Mouse (Mus musculus) heart, embryonic 14.5 days (tissue): ENCODE measurements around the gene Olfr1195. TPM values are rescaled to one million over a fixed set of nuclear protein-coding genes. Genes with fewer than 3 reads are reported as not detected.
"Not testable (repeated sequence)": the region's sequence is repeated elsewhere in the genome, so short reads cannot be mapped to it uniquely, and the experiment has no call there.

Source experiments
- ATAC-seq: fragments of 200-750 bp; cut with Nextera tagmentation; 2 replicates; pipeline ENCODE4 v1.8.0; 2017; ENCODE audit warnings: low read depth, moderate TSS enrichment; ENCODE audit not compliant: insufficient number of reproducible peaks, insufficient read depth, low FRiP score
- H3K27ac ChIP-seq, 2 experiments: fragments of 200-500 bp in 1 of 2; fragments of 300-500 bp in 1 of 2; sonication (generic) in 1 of 2; replicated peaks in 1 of 2; 2 replicates each; pipeline ENCODE4 v1.5.1; 2012 to 2014; ENCODE audit warnings: low read depth in 2 of 2, low read length in 2 of 2, control low read depth in 1 of 2, mild to moderate bottlenecking in 1 of 2, mixed read lengths in 1 of 2; ENCODE audit not compliant: control insufficient read depth in 1 of 2, insufficient read depth in 1 of 2
- H3K27me3 ChIP-seq: fragments of 300-500 bp; sonication (generic); 2 replicates; pipeline ENCODE4 v1.6.1; 2014; ENCODE audit warnings: mild to moderate bottlenecking, low read length, control low read depth; ENCODE audit not compliant: control insufficient read depth, insufficient read depth
- H3K36me3 ChIP-seq: fragments of 300-500 bp; sonication (generic); 2 replicates; pipeline ENCODE4 v1.6.1; 2014; ENCODE audit warnings: mild to moderate bottlenecking, control low read depth, low read length, mixed read lengths; ENCODE audit not compliant: control insufficient read depth, insufficient read depth
- H3K4me1 ChIP-seq, 2 experiments: fragments of 200-500 bp in 1 of 2; fragments of 300-500 bp in 1 of 2; sonication (generic) in 1 of 2; 2 replicates each; pipeline ENCODE4 v1.6.1; 2012 to 2014; ENCODE audit warnings: low read length in 2 of 2, control low read depth in 1 of 2, mixed read lengths in 1 of 2; ENCODE audit not compliant: control insufficient read depth in 2 of 2, insufficient read depth in 2 of 2
- H3K4me2 ChIP-seq: fragments of 300-500 bp; sonication (generic); 2 replicates; pipeline ENCODE4 v1.6.1; 2014; ENCODE audit warnings: mild to moderate bottlenecking, low read length
- H3K4me3 ChIP-seq, 2 experiments: fragments of 200-500 bp in 1 of 2; fragments of 300-500 bp in 1 of 2; sonication (generic) in 1 of 2; 2 replicates each; pipeline ENCODE4 v1.5.1; 2012 to 2014; ENCODE audit warnings: low read length in 2 of 2, mild to moderate bottlenecking in 2 of 2, control low read depth in 1 of 2, low read depth in 1 of 2, moderate library complexity in 1 of 2; ENCODE audit not compliant: control insufficient read depth in 1 of 2, insufficient read depth in 1 of 2
- H3K9ac ChIP-seq: fragments of 300-500 bp; sonication (generic); 2 replicates; pipeline ENCODE4 v1.6.1; 2014; ENCODE audit warnings: mild to moderate bottlenecking, low read length
- H3K9me3 ChIP-seq: fragments of 300-500 bp; sonication (generic); 2 replicates; pipeline ENCODE4 v1.6.1; 2016; ENCODE audit warnings: low read length, control low read depth; ENCODE audit not compliant: control insufficient read depth
- WGBS: fragments of 180-500 bp; shearing (Covaris S2); extraction: QIAGEN DNeasy Blood & Tissue Kit; methylation state at CpG from one replicate; pipeline ENCODE4 v1.1.7; 2014; 5-methylcytosine and 5-hydroxymethylcytosine counted together
- polyA plus RNA-seq: library from polyadenylated mRNA; unstranded; fragments of >200 nt; fragmentation: Nextera tagmentation; extraction: Ambion mirVana; gene quantifications from 2 replicates; pipeline ENCODE4 v1.2.1, GENCODE M21; 2014

Olfr1195 gene
- polyA plus RNA-seq: not detected in 2 replicates

GRCm38 (mm10) chr2:88689087-88689486, at the start of gene Olfr1195:
Gene Olfr1195 (minus strand): TSS chr2:88689187.
- Histone ChIP-seq H3K4me2 (no peak within 1 kb of the TSS), H3K4me3 (no peak within 1 kb of the TSS), H3K9me3 (no peaks in the 10 kb centered on the region), H3K27ac (no peak within 1 kb of the TSS), H3K27me3 (no peaks in the 10 kb centered on the region), H3K4me1 (no peaks in the 10 kb centered on the region), H3K36me3 (no peaks in the 10 kb centered on the region), H3K9ac (no peak within 1 kb of the TSS)
- no peak for ATAC-seq

- no peaks in the 10 kb centered on the region for H3K4me1 ChIP-seq
- no peak within 1 kb of the TSS for H3K4me2 ChIP-seq
- H3K9me3 ChIP-seq: no peaks in the 10 kb centered on the region
- WGBS: 75% methylated on average over 1 of the region's 1 CpGs
- no peak within 1 kb of the TSS for H3K9ac ChIP-seq
- H3K36me3 ChIP-seq: no peaks in the 10 kb centered on the region
- no peak for ATAC-seq
- H3K27ac ChIP-seq: no peak within 1 kb of the TSS
- no peak within 1 kb of the TSS for H3K4me3 ChIP-seq
- H3K27me3 ChIP-seq: no peaks in the 10 kb centered on the region
Measured at GRCm38 (mm10) chr2:88732266-88732665, 43.3 kb upstream of the Olfr1195 start, which contains the start of gene Olfr1197. Gene Olfr1197 (minus strand): TSS chr2:88732366.

DNA sequence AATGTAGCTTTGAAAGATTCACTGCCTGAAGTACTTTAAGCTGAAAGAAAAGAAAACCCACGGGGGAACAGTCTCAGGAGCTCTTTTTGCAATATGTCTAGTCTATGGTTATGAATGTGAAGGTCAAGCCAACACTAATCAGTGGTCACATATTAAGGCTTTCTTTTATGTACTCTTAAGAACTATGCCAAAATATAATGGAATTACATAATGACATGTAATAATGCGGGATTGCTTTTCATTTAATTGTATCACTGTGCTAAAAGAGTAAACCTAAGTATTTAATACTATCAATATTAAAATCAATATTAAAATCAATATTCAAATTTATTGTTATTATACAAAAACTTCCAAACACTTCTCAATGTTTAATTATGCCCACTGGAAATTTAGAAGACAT, 15.5 kb upstream of the Olfr1195 start, which contains the start of gene Olfr1196:
Gene Olfr1196, minus strand, starts transcription at position 101 of the 400 bp plus-strand sequence.
- Histone ChIP-seq H3K27me3 (no peaks in the 10 kb centered on the region), H3K4me2 (no peak within 1 kb of the TSS), H3K9ac (no peak within 1 kb of the TSS), H3K27ac (no peak within 1 kb of the TSS), H3K9me3 (no peaks in the 10 kb centered on the region), H3K4me3 (no peak within 1 kb of the TSS), H3K36me3 (no peaks in the 10 kb centered on the region), H3K4me1 (no peaks in the 10 kb centered on the region)
- 75% methylated on average over 2 of the region's 2 CpGs for WGBS
- no peak for ATAC-seq

- not testable (repeated sequence) for H3K9me3 ChIP-seq, H3K36me3 ChIP-seq, H3K4me1 ChIP-seq, H3K4me2 ChIP-seq, H3K27me3 ChIP-seq, H3K9ac ChIP-seq, ATAC-seq, H3K27ac ChIP-seq, H3K4me3 ChIP-seq
Measured at GRCm38 (mm10) chr2:88675328-88675727, 13.7 kb downstream of the Olfr1195 start, which contains the start of gene Olfr1193. Gene Olfr1193 (plus strand): TSS chr2:88675628.

DNA sequence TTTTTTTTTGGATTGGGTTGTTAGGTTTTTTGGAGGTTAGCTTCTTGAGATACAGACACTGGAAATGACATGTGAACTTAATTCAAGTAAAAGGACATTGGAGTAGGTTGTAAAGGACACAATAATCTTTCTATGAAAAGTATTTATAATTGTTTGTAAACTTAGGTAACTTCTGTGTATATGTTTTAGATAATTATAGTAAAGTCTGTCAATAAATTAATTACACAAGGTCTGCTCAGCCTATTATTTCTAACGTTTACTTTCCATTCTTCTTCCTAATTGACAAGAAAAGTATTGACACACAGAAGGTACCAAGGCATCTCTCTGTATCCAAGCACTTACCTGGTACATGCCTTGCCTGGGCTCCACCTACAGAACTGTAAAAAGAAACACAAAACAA, 40.8 kb downstream of the Olfr1195 start, which contains the start of gene Olfr1192-ps1:
Gene Olfr1192-ps1, plus strand, starts transcription at position 301 of the 400 bp plus-strand sequence.
- Histone ChIP-seq H3K9me3 (no peaks in the 10 kb centered on the region), H3K4me3 (no peak within 1 kb of the TSS), H3K9ac (no peak within 1 kb of the TSS), H3K36me3 (no peaks in the 10 kb centered on the region), H3K27ac (no peak within 1 kb of the TSS), H3K27me3 (no peaks in the 10 kb centered on the region), H3K4me2 (no peak within 1 kb of the TSS), H3K4me1 (no peaks in the 10 kb centered on the region)
- 21% methylated on average over 1 of the region's 1 CpGs for WGBS
- ATAC-seq: no peak

- not testable (repeated sequence) for H3K27ac ChIP-seq, H3K4me1 ChIP-seq, H3K9ac ChIP-seq, ATAC-seq, H3K27me3 ChIP-seq, H3K9me3 ChIP-seq, H3K4me3 ChIP-seq, H3K36me3 ChIP-seq, H3K4me2 ChIP-seq
- 85% methylated on average over 1 of the region's 1 CpGs for WGBS
Measured at GRCm38 (mm10) chr2:88640242-88640641, 48.7 kb downstream of the Olfr1195 start, which contains the start of gene Olfr1191-ps1. Gene Olfr1191-ps1 (plus strand): TSS chr2:88640542.

Other genes with a start within 250 kb of the Olfr1195 start
- gene Gm13757, start 240.1 kb downstream of the Olfr1195 start, polyA plus RNA-seq: not detected in 2 replicates
- gene Olfr1183, start 234.3 kb downstream of the Olfr1195 start, polyA plus RNA-seq: not detected in 2 replicates
- not detected in 2 replicates for gene Olfr1184, start 205.6 kb downstream of the Olfr1195 start, polyA plus RNA-seq
- not detected in 2 replicates for gene Olfr1185-ps1, start 195.9 kb downstream of the Olfr1195 start, polyA plus RNA-seq
- gene Olfr1186, start 170.6 kb downstream of the Olfr1195 start, polyA plus RNA-seq: not detected in 2 replicates
- gene Olfr1188, start 132.3 kb downstream of the Olfr1195 start, polyA plus RNA-seq: not detected in 2 replicates
- gene Olfr1189, start 102.7 kb downstream of the Olfr1195 start, polyA plus RNA-seq: not detected in 2 replicates
- gene Olfr1191-ps1, start 48.6 kb downstream of the Olfr1195 start, polyA plus RNA-seq: not detected in 2 replicates
- not detected in 2 replicates for gene Olfr1192-ps1, start 40.7 kb downstream of the Olfr1195 start, polyA plus RNA-seq
- gene Olfr1193, start 13.6 kb downstream of the Olfr1195 start, polyA plus RNA-seq: not detected in 2 replicates
- gene Olfr1196, start 15.4 kb upstream of the Olfr1195 start, polyA plus RNA-seq: not detected in 2 replicates
- gene Olfr1197, start 43.2 kb upstream of the Olfr1195 start, polyA plus RNA-seq: not detected in 2 replicates
- gene Olfr1198, start 62.2 kb upstream of the Olfr1195 start, polyA plus RNA-seq: not detected in 2 replicates
- gene Olfr1199, start 71.3 kb upstream of the Olfr1195 start, polyA plus RNA-seq: not detected in 2 replicates
- gene Olfr1200, start 81.3 kb upstream of the Olfr1195 start, polyA plus RNA-seq: not detected in 2 replicates
- gene Olfr1201, start 103.8 kb upstream of the Olfr1195 start, polyA plus RNA-seq: not detected in 2 replicates
- gene Olfr1202, start 125.3 kb upstream of the Olfr1195 start, polyA plus RNA-seq: not detected in 2 replicates
- gene Olfr1205, start 140.6 kb upstream of the Olfr1195 start, polyA plus RNA-seq: not detected in 2 replicates
- gene Olfr1204, start 160.1 kb upstream of the Olfr1195 start, polyA plus RNA-seq: not detected in 2 replicates
- not detected in 2 replicates for gene Olfr1206, start 174.0 kb upstream of the Olfr1195 start, polyA plus RNA-seq
- gene Olfr1208, start 213.1 kb upstream of the Olfr1195 start, polyA plus RNA-seq: not detected in 2 replicates
- gene Olfr1209, start 226.0 kb upstream of the Olfr1195 start, polyA plus RNA-seq: not detected in 2 replicates
- gene Olfr1211, start 248.9 kb upstream of the Olfr1195 start, polyA plus RNA-seq: not detected in 2 replicates